Mouse (Mus musculus) cerebellum, adult 8-10 months (tissue): ENCODE results near the gene Zdhhc18.
"Not testable (repeated sequence)": the region's sequence is repeated elsewhere in the genome, so short reads cannot be mapped to it uniquely, and the experiment has no call there.

Source experiments
- DNase-seq: peaks from one replicate; pipeline ENCODE4 v3.0.0; 2022

Zdhhc18 gene

DNA sequence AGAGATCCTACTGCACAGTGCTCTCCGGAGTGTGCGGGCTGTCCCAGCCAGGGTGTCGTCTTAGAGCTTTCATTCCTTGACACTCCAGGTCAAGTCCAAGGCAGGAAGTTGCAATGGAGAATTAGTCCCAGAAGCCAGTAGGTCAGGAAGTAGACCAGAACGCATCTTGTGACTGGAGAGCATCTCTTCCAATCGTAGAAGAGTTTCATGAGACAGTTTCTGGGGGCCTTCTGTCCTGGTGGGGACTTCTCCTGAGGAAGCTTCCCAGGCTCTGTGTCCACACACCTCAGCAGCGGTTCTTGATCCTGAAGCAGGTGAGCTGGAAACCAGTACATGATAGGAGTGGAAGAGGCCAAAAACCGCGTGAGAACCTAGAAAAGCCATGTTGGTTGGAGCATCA is 12.5 kb upstream of the Zdhhc18 start:
- no peak for DNase-seq

DNA sequence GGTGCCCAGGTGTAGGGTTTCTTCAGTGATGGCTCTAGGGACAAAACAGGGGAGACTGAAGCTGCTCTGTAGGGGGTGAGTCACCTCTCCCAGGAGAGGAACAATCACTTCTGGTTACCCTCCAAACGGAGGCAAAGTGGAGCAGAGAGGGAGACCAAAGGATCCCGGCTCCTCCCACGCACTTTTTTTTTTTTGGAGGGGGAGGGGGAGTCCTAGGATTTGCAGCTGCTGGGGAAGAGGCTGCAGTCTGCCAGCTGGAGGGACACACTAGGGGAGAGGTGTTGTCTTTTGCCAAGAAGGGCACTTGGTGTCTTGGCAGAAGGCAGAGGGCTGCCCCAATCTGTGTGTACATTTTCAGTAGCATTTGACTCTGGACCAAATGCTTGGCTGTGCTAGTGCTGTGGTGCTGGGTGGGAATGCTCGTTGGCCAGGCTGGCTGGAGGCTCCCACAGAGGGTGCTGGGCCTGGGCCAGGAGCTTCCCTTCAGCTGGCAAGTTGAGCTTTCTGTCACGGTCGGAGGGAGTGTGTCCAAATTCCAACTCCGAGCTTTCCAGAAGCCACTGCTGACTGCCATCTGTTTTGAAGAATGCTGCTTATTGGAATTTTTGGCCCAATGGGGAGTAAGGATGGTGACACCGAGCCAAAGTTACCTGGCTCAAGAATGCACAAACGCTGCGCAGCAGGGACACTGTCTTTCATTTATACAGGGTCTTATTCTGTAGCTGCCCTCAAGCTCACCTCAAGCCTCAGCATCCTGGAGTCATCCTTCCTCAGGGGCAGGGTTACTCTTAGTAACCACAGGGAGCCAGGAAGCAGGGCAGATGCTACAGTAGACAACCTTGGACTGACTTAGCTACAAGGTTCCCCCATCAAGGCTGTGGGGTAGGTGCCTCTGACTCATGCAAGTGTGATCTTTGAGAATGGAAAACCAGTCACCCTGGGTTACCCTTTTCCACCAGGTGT is 10.5 kb upstream of the Zdhhc18 start:
- peak; percentile 97 for DNase-seq

DNA sequence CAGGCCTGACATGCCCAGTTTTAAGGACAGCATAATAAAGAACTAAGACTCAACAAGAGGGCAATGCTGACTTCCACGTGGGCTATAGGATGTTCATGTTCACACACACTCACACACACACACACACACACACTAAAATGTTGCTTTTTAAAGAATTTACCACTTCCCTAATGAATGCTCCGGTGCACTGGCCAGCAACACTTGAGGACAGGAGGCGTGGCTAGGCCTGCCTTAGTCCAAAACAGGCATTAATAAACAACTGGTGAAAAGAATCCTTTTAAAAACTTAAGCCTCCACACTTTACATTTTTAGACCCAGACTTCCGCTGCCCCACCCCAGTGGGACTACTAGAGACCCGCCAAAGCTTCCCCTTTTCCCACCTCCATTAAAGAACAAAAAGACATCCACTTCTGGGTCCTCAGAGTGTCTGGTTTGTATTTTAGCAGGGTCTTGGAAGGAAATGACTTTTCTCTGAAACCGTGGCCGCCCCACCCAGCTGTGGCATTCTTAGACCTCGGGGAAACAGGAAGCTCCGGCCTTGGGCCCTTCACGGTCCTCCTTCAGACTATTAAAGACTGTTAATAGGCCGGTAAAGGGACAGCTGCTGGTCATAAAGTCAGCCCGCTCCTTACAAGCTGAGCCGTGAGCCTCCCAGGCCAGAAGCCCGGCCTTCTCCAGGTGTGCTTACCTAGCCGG is 9.7 kb upstream of the Zdhhc18 start:
- DNase-seq: no peak

DNA sequence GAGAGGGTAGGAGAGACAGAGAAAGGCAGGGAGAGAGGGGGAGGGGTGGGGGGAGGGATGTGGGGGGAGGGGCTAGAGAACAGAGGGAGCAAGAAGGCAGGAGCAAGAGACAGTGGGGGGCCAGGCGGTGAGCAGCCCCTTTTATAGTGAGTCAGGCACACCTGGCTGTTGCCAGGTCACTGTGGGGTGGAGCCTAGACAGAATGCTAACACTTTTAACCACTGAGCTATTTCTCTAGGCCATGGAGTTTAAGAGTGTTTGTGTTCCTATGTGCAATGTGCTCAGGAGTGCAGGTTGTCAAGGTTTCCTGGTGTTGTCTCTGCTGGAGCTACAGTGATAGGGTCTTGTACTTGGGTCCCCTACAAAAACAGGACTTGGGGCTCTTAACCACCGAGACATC is 8.8 kb upstream of the Zdhhc18 start:
- DNase-seq: no peak

DNA sequence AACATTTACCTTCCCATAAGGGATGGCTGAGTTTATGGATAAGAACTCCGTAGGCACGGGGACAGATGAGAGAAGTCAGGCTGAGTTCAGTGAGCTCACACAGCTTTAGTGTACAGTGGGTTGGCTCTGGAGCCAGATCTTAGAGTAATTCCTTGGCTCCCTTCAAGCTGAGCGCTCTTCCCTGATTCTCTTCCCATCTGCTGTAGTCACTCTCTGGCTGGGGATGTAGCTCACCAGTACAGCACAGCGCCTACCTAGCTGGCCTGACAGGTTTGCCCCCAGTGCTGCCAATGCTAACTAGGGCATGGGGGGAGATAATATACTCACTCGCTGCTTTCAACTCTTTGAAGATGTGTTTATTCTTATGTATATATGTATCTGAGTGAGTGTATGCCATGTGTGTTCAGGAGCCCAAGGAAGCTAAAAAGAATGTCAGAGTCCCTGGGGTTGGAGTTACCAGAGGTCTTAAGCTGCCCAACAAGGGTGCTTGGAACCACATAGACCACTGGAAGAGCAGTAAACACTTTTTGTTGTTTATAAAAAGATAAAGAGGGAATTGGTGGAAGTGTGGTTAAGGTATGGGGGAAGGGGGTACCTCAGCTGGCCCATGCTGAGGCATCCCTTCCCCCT is 8.0 kb upstream of the Zdhhc18 start:
- no peak for DNase-seq

DNA sequence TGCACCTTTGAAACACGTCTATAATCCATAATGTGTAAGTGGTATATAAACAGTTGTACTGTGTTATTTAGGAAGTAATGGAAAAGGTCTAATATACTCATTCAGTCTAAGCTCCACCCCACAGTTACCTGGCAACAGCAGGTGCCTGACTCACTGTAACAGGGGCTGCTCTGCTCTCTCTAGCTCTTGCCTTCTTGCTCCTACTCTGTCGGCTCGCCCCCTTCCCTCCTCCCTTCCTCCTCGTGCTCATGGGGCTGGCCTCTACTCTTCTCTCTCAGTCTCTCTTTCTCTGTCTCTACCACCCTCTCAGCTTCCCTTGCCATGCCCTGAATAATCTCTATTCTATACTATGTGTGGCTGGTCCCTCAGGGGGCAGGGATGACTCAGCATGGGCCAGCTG is 7.0 kb upstream of the Zdhhc18 start:
- DNase-seq: no peak

DNA sequence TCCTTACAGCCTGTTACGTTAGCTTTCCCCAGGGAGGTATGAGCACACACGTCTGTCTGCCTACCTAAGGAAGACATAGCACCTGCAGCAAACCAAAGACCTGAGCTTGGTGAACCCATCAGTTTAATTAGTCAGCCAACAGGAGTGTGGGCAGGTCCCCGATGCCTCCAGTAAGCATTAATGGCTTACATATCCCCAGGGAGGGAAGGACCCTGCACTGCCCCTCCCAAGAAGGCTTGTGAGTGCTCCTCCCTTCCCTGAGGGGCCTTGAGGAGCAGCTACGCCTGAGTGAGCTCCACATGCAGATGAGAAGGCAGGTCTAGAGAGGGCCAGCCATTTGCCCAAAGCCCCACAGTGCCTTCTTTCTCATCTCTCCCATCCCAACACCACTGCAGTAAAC is 6.3 kb upstream of the Zdhhc18 start:
- DNase-seq: no peak

DNA sequence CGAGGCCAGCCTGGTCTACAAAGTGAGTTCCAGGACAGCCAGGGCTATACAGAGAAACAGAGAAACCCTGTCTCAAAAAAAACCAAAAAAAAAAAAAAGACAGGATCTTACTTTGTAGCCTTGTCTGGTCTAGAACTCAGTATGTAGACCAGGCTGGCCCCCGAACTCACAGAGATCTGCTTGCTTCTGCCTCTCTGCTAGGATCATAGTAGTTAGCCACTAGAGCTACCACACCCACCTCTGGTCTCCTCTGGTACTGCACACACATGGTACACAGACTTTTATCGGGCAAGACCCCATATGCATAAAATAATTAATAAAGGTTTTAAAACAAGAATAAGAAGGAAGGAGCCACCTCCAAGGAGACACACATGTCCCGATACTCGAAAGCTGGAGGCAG is 4.1 kb upstream of the Zdhhc18 start:
- not testable (repeated sequence) for DNase-seq

DNA sequence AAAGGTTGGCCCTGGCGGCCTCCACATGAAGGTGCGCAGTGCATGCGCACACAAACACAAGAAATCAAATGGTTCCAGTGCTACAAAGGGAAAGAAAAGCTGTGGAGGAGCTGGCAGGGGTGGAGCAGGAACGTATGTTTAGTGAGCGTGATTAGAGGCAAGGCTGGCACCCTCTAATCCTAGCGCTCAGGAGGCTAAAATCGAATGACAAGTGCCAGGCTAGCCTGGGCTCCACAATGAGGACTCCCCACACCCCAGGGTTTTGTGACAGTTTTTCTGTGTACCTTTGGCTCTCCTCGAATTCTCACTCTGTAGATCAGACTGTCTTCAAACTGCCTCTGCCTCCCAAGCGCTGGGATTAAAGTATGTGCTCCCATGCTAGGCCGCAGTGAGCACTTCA is 2.8 kb upstream of the Zdhhc18 start:
- no peak for DNase-seq

DNA sequence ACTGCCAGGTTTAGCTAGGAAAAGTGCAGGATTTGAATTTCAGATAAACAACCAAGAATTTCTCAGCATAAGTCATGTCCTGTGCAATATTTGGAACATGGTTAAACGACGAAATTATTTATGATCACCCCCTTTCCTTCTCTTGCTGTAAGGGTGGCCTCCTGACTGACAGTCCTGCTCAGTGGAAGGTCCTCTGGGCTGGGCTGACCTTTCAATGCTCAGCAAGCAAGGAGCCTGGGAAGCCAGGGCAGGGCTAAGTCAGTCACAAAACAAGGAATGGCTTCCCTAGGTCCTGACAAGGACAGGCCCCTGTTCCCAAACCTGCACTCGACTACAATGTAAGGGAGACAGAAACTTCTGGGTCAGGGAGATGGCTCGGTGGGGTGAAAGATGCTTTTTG is 2.0 kb upstream of the Zdhhc18 start:
- no peak for DNase-seq

DNA sequence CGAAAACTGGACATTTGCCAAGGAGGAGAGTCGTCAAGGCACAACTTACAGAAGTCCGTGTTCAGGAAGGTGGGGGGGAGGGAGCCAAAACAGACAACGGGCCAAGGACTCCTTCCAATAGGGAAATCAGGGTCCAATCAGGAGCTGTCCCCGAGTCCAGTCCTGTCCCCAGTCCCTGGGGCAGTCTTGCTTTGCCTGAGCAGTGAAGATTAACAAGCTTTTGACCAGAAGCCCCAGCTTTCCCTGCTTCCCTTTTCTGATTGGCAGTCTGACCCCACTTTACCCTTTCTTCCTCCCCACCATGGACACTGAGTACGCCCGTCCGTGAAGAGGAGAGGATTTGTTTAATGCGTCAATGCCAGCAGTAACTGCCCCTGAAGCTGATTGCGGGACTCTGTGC is 1.5 kb upstream of the Zdhhc18 start:
- no peak for DNase-seq

DNA sequence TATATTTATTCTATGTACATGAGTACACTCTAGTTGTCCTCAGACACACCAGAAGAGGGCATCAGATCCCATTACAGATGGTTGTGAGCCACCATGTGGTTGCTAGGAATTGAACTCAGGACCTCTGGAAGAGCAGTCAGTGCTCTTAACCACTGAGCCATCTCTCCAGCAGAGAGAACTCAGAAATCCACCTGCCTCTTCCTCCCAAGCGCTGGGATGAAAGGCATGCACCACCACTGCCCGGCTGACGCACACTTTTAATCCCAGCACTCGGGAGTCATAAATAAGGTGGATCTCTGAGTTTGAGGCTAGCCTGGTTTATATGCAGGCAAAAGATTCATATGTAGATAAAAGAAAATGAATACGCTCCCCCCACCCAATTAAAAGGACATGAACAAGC is 490 bp downstream of the Zdhhc18 start:
- DNase-seq: not testable (repeated sequence)

DNA sequence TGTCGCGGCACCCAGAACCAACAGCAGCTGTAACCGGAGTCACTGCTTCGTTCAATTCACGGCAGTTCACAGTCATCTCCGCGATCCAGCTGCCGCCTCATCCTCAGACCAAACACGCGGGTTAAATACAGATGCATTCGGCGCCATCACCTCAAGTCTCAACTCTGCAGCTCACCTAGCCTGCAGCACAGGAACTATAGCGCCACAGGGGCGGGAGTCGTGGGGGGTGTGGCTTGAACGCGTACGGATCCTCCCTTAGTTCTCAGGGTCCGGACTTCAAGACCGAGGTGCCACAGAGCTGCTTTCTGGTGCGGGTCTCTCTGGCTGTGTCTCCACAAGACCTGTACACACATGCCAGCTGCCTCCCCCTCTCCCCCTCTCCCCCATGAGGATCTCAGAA is 4.3 kb downstream of the Zdhhc18 start:
- DNase-seq: no peak

DNA sequence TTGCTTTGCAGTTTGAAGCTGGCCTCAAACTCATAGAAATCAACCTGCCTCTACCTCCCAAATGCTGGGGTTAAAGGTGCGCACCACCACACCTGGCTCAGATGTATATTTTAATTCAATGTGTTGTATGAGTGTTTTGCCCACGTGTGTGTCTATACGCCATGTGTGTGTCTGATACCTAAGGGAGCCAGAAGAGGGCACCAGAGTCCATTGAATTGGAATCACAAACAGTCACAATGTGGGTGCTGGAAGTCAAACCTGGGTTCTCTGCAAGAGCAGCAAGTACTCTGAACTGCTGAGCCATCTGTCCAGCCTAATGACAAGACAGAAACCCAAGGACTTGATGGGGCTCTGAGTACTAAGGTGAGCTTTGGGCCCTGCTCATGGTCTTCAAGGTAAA is 4.8 kb downstream of the Zdhhc18 start:
- DNase-seq: no peak

DNA sequence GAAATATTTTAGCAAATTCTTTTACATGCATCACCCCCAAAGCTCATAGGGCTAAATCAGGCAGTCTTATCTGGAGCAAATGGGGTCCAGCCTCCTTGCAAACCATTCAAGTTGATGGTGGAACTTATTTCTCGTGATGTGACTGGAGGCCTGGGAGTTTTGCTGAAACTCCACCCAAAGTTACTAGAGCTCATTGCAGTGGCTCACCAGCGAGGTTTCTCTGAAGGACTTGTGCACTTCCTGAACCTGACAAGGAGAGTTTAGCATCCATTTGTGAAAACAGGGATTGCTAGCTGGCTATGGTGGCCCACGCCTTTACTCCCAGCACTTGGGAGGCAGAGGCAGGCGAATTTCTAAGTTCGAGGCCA is 15.9 kb downstream of the Zdhhc18 start:
- no peak for DNase-seq

DNA sequence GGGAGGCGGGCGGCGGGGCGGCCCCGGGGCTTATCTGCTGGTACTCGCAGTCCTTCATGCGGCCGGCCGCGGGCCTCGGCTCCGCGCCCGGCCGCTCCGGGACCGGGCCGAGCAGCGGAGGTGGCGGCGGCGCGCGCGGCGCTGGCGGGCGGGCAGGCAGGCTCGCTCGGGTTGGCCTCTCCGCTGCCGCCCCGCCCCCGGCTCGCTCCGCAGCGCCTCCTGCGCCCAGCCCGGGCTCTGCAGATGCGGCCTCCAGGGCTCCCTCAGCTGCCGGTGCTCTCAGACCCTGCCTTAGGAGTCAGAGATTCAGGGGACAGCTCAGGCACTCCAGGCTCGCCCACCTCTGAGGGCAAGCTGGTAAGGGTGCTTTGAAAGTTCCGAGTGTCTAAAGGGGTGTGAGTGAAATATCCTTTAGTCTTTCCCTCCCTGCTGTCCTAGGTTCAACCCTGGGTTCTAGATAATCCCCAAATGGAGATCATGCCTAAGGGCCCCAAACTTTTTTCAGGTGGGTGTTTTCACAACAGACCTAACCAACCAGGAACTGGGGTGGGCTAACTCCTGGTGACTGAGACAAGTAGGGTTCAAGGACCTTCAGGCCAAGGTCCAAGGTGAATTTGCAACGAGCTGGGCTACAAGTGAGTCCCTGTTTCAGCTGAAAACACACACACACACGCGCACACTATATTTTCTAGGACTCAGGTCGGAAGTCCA is 16.5 kb downstream of the Zdhhc18 start:
- peak; percentile 89 for DNase-seq

DNA sequence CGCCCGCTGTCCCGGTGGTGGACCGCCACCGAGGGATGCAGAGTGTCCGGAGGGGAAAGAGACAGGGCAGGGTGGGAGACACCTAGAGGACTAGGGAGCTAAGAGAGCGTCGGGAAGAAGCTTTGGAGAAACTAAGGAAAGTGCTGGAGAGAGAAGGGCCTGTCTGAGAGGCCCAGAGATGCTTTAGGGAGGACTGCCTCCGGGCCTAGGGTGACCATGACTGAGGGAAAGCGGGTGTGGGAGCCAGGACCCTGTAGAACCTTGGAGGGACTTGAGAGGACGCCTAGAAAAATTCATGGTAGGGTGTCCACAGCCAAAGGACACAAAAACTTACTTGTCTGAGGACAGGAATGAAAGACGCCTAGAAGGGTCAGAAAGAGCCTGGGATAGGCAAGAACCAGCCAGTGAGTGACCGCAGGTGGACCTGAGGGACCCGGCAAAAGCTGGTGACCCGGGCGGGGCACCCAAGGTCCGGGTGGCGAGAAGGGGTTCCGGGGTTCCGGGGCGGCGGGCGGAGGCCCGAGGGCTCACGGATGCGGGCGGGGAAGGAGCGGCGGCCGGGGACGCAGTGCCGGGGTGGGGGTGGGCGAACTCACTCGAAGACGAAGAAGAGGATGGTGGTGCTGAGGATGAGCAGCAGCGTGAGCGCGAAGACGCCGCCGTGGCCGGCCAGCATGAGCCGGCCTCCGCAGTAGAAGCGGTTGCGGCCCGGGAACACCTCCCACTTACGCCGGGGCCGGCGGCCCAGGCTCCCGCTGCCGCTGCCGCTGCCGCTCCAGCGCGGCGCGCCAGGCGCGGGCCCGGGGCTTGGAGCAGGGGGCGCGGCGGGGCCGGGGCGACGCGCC is 17.2 kb downstream of the Zdhhc18 start:
- DNase-seq: peak; percentile 58

DNA sequence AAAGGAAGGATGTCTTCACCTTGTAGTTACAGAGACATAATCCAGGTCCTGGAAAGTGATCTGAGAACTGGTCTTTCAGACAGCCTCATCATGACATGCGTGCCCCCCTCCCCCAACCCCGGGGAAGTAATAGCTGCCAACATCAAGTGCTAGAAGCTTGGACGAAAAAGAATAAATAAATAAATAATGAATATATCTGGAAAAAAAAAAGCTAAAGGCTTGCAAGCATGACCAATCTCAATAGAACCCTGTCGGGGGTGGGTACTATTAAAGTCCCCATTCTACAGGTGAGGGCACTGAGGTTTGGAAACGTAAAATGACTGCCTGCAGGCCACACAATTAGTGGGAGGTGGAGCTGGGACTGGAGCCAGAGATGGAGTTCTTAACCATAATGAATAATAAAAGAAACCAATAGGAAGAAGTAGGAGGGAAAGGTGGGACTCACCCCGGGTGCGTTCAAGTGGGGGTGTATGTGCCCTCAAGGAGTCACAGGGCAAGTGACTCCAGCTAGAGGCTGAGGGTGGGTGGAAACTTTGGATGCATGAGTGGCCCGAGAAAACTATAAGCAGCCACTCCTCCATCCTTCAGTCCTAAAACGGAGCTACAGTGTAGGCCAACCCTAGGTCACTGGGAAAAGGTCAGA is 18.1 kb downstream of the Zdhhc18 start:
- DNase-seq: peak; percentile 46

DNA sequence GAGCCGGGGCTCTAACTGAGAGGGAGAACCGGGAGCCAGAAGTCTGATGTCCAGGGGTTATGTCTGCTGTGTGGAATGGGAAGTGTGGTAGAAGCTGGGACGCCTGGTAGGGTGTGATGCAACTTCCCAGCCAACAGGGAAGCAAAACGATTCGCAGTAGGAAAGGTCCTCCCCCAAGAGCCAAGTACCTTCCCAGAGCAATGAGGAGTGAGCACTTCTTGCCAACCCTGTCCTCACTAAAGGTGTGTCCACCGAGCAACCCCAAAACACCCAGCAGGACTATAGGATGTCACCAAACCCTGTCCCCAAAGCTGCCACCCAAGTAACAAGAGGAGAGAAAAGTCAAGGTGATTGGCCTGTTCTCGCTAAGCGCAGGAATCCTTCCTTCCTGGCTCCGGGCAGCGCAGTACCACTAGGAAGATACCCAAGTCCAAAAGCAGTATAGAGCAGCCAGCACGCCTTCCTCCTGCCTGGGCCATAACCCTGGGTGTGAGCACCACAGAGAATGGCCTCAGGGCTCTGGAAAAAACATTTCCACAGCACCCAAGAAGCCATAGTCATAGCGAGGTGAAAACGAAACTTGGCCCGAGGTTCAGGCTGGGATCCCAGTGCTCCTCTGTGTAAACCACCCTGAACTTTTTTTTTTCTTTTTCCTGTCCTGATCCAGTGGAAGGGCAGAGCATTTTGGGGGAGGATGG is 18.7 kb downstream of the Zdhhc18 start:
- DNase-seq: no peak

DNA sequence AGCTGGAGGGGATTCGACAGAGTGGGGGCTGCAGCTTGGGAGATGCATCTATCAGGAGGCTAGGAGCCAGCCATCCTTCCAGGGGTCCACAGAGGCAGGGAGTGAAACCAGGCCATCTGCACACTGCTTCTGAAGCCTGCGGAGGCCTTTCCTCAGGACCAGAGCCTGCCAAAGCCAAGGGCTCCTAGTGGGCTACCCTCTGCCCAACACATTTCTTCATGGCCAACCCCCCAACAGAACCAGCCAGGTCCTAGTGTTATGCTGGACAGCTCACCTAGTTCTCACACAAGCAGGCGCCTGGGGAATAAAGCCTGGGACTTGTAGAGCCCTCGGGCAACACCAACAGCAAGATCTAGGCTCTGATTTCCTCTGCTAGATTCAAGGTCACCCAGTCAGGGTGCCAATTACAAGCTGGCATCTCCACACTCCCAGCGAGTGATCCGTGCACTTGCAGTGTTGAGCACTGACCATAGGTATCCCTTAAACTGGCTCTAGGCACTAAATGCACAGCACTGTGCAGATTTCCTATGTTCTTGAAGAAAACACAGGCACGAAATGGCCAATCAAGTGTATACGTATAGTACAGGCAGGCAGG is 19.5 kb downstream of the Zdhhc18 start:
- peak; percentile 50 for DNase-seq

DNA sequence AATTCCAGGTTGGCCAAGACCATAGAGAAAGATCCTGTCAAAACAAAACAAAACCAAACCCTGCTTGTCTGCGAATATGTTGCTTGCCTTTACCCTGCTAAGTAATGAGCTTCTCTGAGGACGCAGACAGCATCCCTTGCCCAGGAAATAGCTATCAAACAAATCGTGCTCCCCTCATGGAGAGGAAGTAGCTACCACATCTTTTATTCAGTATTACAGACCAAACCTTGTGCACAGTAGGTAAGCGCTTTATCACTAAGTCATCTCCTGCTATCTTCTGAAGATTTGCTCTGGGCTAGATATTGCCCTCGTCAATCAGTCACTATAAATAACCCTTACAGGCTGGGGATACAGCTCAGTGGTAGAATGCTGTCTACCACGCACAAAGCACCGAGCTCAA is 20.8 kb downstream of the Zdhhc18 start:
- no peak for DNase-seq
